Mouse (Mus musculus) myocyte (in vitro differentiated cells): ENCODE data around the gene Tex261.

Source experiments
- CEBPB ChIP-seq: IDR thresholded peaks from 2 replicates; pipeline ENCODE4 v1.6.1; 2011; ENCODE audit warnings: mild to moderate bottlenecking, moderate library complexity; ENCODE audit not compliant: poor library complexity, insufficient read depth, severe bottlenecking
- POLR2A ChIP-seq: IDR thresholded peaks from one replicate; pipeline ENCODE4 v1.6.1; 2011; ENCODE audit warnings: low read depth, mild to moderate bottlenecking, control low read depth, moderate library complexity; ENCODE audit not compliant: insufficient read length

- TF ChIP-seq CEBPB (0 out of 2 replicates have a peak, but pooled peaks have one; percentile 20), POLR2A (no peak)
Measured at GRCm38 (mm10) chr6:83774126-83774525, 1.5 kb downstream of the Tex261 start.
